Mouse (Mus musculus) mesoderm, embryonic 11.5 days (tissue): ENCODE measurements at regions not wholly inside any gene's neighbourhood (a gene's known extent, or its start where the extent isn't known, plus 50 kb on each side); places are given as distances from the start of the nearest gene placed in this dataset.
A peak's percentile ranks its signal among the peaks of the same experiment; 100 is the strongest.

Experiments used
- DNase-seq: peaks from one replicate; pipeline ENCODE4 v3.0.0-alpha.2; 2012; ENCODE audit warnings: low read depth, low spot score

DNA sequence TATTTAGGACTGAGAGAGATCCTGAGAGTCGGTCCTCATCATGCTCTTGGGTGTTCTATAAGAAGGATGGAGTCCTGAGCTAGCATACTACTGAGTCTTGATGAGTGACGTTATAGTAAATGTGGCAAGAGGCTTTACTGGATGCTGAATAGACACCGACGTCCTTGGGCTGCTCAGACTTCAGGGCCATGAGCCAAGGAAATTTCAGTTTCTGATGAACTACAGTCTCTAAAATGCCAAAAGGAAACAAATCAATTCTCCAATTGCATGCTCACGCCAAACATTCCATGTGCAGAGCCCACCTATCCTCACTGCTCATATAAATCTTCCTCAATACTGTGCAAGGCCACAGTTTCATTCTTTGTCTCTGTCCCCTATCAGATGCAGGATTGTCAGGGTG is 277.2 kb upstream of the Sox11 start:
- DNase-seq = no peak

DNA sequence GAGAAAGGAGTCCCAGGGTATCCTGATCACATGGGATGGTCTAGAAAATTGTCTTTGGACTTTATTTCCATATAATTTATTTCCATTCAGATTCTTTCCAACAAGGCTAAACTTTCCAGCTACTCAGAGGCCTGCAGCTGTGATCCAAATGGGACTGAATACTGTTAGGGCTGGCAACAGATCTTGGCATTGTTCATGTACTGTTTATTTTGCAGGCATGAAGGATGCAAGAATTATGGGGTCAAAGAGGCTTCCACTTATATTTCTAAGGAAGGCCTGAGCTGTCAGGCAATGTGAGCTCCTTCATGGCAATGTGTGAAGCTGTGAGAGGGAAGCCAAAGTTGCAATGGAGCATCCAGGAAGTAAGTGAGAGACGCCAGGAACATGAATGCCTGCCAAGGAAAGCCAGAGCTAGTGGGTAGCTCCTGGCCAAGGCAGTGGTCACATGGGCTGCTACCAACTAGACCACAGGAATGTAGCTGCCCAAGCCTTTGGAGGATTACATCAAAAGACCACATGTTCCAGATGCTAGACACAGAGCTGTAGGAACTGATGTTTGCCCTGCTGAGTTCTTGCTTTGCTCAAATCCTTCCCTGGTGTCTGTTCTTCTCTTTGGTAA is 261.8 kb upstream of the Sox11 start:
- no peak for DNase-seq

DNA sequence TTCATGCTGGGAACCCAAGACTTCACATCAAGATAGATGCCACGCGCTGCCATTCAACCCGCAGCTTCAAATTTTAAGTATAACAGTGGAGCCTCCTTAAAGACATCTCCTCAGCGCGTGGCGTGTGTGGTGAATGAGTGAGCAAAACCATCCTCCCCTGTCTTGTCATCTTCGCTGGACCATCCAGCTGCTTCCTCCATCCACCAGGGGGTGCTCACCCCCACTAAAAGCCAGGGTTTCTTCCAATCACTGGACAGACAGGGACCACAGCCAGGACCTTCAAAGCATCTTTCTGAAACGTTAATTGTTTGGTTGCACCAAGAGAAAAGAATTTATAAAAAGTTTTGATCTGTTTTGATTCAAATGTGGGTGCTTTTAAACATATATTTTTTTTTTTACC is 256.8 kb upstream of the Sox11 start:
- DNase-seq = peak; percentile 66

DNA sequence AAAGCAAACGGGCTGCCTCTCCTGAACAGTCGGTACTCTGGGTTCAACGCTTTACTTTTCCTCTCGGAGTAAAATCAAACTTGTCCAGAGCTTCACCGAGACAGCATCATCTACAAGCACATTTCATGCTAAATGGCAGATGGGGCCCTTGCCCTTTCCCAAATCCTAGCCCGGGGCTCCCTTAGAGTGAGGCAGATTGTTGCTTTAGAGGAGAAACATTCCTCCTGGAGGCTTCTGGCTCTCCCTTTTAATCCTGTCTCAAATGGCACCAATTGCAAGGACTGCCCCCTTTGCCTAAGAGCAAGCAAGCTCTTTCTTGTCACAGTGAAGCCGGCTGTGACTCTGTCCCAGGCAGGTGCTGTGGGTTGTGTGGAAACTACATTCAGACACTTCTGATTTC is 255.5 kb upstream of the Sox11 start:
- DNase-seq = no peak

DNA sequence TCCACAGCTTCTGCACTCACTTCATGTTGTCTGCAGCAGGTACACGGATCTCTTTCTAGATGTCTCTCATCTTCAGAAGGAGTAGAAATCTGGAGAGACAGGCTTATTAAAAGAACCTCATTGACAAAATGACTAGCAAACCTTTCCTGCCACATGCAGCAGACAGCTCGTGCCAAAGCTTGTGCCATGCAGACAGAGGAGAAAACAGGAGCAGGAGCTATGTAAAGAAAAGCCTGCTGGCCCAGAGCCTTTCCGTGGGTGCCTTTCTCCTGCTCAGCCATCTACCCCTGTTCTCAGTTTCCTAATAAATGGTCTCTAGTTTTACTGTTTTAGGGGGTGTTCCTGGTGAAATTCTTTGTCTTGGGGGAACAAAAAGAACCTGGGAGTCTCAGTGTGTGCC is 254.9 kb upstream of the Sox11 start:
- no peak for DNase-seq

DNA sequence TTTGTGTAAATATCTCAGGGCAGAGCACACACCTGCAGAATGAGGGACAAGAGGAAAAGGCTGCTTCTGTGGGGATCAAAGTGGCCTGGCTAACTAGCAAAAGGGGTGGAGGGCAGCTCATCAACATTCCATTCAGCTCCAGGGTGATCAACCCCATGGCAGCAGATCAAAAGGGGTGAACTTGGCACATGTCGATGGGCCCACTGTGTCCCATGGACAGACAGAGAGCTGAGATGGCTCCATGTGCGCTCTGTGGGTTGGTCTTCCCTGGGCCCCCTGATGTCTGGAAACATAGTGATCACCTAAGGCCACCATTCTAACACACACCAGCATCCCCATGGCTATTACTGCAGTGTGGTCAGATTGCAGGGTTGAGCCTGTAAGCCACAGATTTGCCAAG is 253.2 kb upstream of the Sox11 start:
- DNase-seq = no peak

DNA sequence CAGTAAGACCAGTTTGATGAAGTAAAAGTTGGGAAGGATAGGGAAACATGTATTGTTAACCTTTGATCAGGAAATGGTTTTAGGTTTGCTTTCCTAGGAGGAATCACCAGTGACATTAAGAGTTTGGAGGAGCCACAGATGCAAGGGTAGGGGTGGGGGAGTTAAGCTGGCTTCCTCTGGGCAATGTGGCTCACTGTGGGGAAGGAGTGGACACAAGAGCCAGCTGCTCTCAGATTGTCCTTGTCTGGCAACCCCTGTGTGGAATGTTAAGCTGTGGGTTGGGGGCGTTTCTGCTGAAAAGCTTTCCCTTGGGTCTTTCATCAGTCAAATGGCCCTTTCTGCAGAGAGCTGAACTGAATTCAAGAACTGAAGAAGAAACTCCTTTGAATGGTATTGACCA is 251.1 kb upstream of the Sox11 start:
- DNase-seq = no peak

DNA sequence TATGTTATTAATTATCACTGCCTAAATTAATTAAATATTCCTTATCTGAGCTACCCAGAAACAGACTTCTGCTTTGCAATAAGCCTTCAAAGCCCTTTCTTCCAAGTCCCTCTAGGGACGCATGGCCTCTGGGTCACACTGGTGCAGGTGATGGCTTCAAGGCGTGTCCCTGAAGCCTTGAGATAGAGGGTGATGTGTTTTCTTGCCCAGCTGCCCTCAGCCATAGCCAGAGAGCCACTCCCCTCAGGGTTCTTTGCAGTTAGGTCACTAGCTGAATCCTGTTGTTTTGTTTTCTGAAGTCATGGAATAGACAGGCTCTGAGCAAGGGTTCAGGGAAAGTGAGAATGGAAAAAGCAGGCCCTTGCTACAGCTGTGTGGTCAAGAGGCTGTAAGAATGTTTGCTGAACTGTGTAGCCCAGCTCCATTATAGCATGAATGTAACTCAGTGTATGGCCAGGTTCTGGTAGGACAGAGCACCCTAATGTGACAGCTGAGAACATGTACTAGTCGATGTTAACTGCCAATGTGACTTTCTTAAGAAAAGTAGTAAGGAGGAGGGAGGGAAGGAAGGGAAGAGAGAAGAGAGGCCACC is 233.8 kb upstream of the Sox11 start:
- DNase-seq = peak; percentile 52

DNA sequence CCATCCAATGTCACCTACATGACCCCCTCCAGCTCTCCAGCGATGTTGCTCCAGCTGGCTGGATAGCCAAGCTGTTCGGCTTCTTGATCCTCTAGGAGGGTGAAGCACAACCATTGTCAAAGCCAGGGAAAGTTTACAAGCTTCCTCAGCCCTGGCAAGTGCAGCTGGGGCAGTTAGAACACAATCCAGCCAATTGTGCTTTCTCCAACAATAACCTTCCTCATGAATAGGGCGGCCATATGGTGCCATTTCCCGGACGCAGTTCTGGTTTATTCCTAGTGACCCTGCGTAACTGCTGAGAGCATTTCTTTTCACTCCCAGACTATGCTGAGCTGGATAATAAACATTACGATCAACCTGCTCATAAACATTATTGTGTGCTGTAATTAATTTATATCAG is 233.3 kb upstream of the Sox11 start:
- DNase-seq = peak; percentile 77

DNA sequence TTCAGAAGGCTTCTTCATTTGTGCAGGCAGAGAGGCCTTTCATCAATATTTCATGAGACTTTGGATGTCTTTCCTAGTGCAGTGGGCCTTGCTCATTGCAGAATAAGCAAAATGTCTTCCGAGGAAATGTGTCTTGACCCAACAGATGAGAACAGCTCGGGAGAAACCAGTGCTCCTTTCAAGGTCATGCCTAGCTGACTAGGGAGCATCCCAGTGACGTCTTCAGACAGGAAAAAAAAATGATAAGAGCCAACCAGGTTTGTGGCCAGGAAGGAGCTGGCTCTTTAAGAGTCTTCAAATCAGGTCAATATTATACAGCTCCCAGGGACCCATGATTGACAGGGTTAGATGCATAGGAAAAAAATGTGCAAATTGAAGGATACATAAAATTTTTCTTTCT is 224.9 kb upstream of the Sox11 start:
- DNase-seq = no peak

DNA sequence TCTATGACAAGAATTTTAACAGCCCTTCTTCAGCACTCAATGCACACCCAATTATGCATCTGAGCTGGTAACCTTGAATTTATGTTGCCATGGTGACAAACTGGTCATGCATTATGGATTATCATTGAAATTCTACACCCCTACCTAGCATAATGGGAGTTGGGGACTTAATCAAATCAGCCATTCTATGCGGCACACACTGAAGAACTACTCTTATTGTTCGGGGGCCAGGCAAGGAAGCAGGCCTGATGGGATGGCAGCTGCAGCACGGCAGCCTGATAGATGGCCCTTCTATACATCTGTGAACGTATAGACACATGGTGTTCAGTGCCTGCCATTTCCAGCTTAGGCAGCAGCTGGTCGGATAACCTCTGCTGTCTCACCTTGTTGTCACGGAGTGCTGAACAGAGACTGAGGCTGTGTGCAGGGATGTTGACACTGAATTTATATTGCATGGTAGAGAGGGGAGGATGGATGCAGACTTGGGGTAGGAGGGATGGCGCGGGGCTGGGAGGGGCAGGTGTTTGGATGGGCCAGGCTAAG is 223.7 kb upstream of the Sox11 start:
- DNase-seq = peak; percentile 83

DNA sequence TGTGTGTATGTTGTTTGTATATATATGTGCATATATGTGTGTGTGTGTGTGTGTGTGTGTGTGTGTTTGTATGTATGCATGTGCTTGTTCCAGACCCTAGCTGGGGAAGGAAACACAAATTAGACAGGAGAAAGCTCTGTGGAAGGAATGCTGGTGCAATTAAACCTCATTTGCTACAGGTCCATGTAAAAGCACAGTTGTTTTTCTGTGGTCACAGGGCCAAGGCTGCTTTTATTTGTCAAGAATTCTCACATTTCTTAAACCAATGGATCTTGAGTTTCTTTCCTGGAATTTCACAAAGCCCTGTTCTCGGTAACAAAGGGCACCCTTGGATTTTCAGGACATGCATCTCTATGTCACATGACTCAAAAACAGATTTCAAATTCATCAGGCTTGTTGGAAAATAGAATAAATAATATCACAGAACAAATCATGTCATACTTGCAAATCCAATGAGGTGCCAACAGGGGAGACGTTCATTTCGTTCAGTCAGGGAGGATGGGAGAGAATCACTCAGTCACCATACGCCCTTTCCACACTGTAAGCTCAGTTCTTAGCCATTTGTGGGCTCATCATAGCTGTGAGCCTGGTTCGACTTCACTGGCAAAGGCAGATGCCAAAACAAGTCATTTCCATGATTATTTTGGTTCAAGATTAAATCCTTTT is 222.4 kb upstream of the Sox11 start:
- no peak for DNase-seq

DNA sequence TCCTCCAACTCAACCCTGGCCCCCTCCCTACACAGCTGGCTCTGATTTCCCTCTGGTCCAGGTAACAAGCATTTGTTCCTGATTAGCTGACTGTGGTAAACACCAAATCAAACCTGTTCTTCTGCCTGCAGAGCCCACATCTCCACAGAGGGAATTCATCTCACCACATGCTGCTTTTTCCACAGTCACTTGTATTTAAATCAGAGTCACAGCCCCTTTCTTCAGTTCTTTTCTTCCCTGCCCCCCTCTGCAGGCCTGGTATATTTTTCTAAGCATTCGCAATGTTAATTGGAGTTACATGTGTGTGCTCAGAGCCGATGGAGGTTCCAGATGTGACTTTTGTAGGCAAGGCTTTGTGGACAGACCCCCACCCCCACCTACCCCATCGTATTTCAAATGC is 221.5 kb upstream of the Sox11 start:
- DNase-seq = peak; percentile 58

DNA sequence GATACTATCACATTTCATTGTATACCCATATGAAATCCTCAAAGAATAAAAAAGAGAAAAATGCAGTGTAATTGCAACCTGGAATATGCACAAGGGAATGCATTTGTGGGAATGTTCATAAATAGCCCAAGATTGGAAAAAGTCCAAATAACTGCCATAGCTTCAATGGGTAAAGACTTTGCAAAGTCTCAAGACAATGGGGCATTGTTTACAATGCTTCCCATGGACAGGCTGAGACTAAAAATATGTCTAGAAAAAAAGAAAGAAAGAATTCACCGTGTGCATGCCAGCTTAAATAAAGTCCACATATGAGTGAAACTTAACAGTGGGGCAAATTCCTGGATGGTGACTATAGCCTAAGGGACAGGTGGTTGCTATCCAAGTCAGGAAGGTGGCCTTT is 210.4 kb upstream of the Sox11 start:
- no peak for DNase-seq

DNA sequence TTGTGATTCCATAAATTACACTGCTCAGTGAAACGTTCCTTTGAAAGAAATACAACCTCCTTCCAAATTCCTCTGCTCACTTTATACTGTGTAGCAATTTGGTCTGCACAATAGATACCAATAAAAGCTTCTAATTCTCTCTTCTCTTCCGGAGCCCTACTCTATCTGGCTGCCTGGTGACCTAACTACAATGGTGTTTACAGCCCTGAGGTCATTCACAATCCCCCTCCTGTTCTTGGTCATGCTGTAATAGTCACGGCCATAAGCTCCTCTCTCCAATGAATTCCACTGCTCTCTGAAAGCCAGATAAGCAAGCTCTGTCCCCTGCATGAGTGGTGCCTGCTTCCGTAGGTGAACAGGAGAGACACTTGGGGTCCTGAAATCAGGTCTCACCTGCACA is 195.8 kb upstream of the Sox11 start:
- DNase-seq = no peak

DNA sequence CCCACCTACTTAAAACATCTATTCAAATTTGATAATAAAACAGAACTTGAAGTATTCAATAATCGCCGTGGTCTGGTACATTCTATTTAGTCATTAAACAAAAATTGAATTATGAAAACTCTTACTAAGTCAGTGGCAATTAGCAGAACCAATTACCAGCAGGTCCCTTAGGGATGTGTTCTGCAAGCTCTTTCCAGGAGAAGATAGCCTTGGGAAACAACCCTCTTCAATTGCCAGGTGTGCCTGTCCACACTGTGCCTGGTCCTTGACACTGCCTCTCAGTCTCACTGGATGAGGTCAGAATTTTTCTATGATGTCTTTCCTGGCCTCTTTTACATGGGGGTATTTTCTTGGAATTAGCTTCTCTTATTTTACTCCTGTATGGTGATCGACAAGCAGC is 195.1 kb upstream of the Sox11 start:
- no peak for DNase-seq

DNA sequence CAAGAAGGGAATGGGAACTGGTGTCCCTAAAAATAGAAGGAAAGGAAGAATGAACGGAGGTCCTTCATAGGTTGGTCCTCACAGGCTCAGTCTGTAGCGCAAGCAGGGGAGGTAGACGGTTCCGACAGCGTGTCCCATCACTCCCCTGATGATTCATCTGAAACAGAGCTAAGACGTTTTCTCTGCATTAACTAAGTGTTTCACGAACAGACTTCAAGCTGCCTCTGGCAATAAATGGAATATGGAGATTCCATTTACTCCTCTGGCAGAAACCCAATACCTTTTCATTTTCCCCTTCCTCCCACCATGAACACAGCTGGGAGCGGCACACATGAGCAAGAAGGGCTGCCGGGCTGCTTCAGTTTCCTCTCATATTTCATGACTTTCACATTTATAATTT is 194.6 kb upstream of the Sox11 start:
- DNase-seq = no peak

DNA sequence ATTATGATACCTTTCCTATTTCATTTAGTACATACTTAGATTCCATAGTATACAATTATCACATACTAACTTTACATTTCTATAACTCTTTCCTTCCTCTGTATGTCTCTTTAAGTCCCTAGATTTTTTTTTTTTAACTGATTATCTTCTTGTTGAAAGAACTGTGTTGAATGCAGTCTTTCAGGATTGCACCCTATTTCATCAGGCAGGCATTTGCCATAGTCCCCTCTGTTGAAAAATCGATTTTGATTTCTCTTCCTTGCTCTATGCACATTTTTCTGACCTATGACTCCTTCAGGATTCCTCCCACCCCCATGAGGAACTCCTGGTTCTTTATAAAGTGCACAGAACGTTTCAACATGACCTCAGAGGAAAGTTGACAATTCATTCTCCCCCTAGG is 183.2 kb upstream of the Sox11 start:
- DNase-seq = no peak

DNA sequence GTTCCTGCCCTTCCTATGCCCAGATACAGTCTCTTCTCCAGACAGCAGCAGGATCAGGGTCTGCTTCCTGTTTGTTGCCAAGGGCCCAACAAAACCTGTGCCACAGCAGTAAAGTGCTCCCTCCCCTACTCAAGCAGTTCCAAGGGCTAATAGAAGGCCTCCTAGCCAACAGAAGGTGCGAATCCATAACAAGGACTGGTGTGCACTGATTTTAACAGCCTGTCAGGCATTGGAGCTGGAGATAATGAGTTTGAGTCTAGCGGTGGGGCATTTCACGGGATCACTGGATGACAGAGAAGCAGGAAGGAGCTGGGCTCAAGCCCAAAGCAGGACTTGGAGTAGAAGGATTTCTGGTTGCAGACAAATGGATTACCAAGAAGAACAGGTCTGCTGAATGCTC is 170.9 kb upstream of the Sox11 start:
- no peak for DNase-seq

DNA sequence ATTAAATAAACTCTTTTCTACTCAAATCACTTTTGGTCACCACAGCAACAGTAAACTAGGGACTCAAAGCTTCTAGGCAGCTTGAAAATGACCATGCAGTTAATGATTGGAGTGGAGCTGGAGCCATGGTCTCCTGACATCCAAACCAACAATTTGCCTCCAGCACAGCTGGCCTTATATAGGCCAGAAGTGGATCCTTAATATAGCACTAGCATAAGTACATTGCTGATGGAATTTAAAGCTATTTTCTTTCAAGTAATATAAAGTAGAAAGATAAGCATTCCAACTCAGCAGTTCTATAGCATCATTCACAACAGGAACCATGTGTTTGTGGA is 165.8 kb upstream of the Sox11 start:
- no peak for DNase-seq

DNA sequence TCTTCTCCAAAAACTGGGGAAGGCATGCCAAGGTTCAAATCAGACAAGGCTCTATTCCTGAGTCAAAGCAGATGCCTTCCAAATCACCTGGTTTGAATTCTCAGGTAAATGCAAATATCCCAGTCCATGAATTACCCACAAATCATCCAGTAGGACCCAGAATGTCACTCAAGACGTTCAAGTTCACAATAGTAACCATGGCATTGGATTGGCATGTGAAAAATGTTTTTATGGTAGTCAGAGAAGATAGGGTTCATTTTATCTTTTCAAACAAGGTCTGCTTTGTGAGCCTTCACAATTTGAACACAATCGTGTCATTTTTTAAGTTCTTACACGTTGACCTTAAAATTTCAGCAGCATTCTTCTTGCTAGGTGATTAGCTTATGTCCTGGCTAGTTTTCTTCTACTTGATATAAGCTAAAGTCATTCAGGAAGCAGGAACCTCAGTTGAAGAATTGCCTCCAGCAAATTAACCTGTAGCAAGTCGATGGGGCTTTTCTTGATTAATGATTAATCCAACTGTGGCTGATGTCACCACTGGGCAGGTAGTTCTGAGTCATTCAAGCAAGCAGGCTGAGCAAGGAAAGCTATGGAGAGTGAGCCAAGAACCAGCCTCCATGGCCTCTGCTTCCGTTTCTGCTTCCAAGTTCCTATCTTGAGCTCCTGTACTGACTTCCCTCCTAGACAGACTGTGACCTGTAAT is 165.3 kb upstream of the Sox11 start:
- DNase-seq = no peak

DNA sequence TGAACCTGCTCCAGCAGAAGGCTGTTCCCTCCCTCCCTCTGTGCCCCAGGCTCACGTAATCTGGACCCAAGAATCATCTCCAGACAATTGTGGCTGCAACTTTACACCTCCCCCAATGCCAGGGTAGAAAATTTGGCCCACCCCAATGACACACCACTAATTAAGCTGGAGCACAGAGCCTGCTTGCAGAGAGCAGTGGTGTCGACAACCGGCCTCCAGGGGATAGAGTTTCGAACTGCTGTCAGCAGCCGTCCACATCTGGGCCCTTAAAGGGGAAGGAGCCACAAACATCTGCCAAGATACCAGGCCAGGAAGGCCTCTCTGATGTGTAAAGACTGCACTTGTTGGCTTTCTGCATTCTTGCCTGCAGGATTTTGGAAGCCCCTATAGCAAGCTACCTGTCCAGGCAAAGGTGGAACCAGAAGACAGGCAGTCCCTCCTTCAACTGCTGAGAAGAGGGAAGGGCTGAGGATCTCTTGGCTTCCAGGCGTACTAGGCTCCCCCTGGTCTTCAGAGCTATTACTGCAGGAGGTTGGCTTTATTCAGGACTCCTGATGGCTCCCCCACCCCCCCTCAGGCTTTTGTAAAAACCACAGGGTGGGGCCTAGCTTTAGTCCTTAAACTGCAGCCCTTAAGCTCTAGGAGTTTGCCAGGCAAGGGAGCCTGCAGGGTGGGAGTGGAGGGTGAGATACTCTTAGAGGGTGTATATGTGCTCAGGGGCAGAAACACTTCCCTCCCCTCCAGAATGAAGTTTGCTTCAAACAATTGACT is 160.5 kb upstream of the Sox11 start:
- peak; percentile 47 for DNase-seq
